Mouse (Mus musculus) brain, embryonic 14.5 days (tissue): Measurements from ENCODE around the gene Dbil5.

Source experiments
- CTCF ChIP-seq: fragments of 200-500 bp; IDR thresholded peaks from 2 replicates; pipeline ENCODE4 v1.5.1; 2012; ENCODE audit warnings: inconsistent platforms, mild to moderate bottlenecking, moderate library complexity, borderline replicate concordance; ENCODE audit not compliant: insufficient read depth, insufficient read length; ENCODE audit errors: extremely low read depth
- POLR2A ChIP-seq: fragments of 200-500 bp; IDR thresholded peaks from 2 replicates; pipeline ENCODE4 v1.6.1; 2012; ENCODE audit warnings: mild to moderate bottlenecking, inconsistent platforms, borderline replicate concordance; ENCODE audit not compliant: poor library complexity, insufficient read depth, insufficient read length, severe bottlenecking; ENCODE audit errors: extremely low read depth

GRCm38 (mm10) chr11:76246439-76246838, 29.0 kb downstream of the Dbil5 start:
- TF ChIP-seq CTCF: no peak
- TF ChIP-seq POLR2A: no peak
